Mouse (Mus musculus) liver, adult 2 months (tissue): ENCODE results near the gene Oas2. TPM values are rescaled to one million over a fixed set of nuclear protein-coding genes. Genes with fewer than 3 reads are reported as not detected.

Experiments
- DNase-seq: peaks from one replicate; pipeline ENCODE4 v3.0.0-alpha.2; 2011; ENCODE audit warnings: low read depth, low spot score; ENCODE audit errors: extremely low read depth
- H3K27ac ChIP-seq: fragments of 200-500 bp; replicated peaks from 2 replicates; pipeline ENCODE4 v1.5.1; 2012; ENCODE audit warnings: low read depth, mild to moderate bottlenecking, control low read depth, inconsistent platforms, low read length; ENCODE audit not compliant: insufficient read depth
- H3K27me3 ChIP-seq: fragments of 200-500 bp; 2 replicates; pipeline ENCODE4 v1.6.1; 2012; ENCODE audit warnings: mild to moderate bottlenecking, moderate library complexity, low read length, inconsistent platforms; ENCODE audit not compliant: control insufficient read depth, insufficient read depth
- H3K36me3 ChIP-seq: fragments of 200-500 bp; 2 replicates; pipeline ENCODE4 v1.6.1; 2012; ENCODE audit warnings: low read length, inconsistent platforms; ENCODE audit not compliant: control insufficient read depth, insufficient read depth
- H3K4me1 ChIP-seq: fragments of 200-500 bp; 2 replicates; pipeline ENCODE4 v1.6.1; 2011; ENCODE audit warnings: low read length; ENCODE audit not compliant: control insufficient read depth, insufficient read depth
- H3K4me3 ChIP-seq: fragments of 200-500 bp; 2 replicates; pipeline ENCODE4 v1.5.1; 2011; ENCODE audit warnings: low read depth, mild to moderate bottlenecking, control low read depth, low read length, moderate library complexity; ENCODE audit not compliant: insufficient read depth
- H3K79me2 ChIP-seq: fragments of 200-500 bp; 2 replicates; pipeline ENCODE4 v1.6.1; 2012; ENCODE audit warnings: inconsistent platforms, mild to moderate bottlenecking, low read length, moderate library complexity; ENCODE audit not compliant: control insufficient read depth, insufficient read depth
- H3K9ac ChIP-seq: fragments of 200-500 bp; 2 replicates; pipeline ENCODE4 v1.6.1; 2012; ENCODE audit warnings: low read depth, mild to moderate bottlenecking, control low read depth, inconsistent platforms, low read length
- CTCF ChIP-seq: fragments of 200-500 bp; IDR thresholded peaks from 2 replicates; pipeline ENCODE4 v1.5.1; 2011; ENCODE audit warnings: low read depth, low read length, control low read depth
- POLR2A ChIP-seq: fragments of 200-500 bp; IDR thresholded peaks from 2 replicates; pipeline ENCODE4 v1.6.1; 2011; ENCODE audit warnings: low read length, control low read depth; ENCODE audit not compliant: insufficient read depth; ENCODE audit errors: extremely low read depth
- WGBS: fragments of 180-500 bp; shearing (Covaris S2); methylation state at CpG from one replicate; pipeline ENCODE4 v1.1.7; 2018; 5-methylcytosine and 5-hydroxymethylcytosine counted together
- polyA plus RNA-seq: library from polyadenylated mRNA; depleted of rRNA; stranded (reverse); fragments of >200 nt; gene quantifications from 2 replicates; pipeline ENCODE4 v1.2.3, GENCODE M21; 2012; rRNA removed
- total RNA-seq: library from RNA; depleted of rRNA; stranded (reverse); fragments of >200 nt; gene quantifications from 2 replicates; pipeline ENCODE4 v1.2.3, GENCODE M21; 2014; rRNA removed

Gene Oas2
- total and polyA plus RNA-seq, 2 experiments, result 1.8 to 5.4 TPM

- DNase-seq, result no peak
- Histone ChIP-seq H3K4me1 (no peaks in the 10 kb centered on the region), H3K36me3 (no peaks in the 10 kb centered on the region), H3K27ac (no peak overlapping the region), H3K27me3 (peaks cover 5% of the 10 kb centered on the region; the same call in 1 of the 2 replicates), H3K79me2 (no peaks in the 10 kb centered on the region), H3K9ac (no peak overlapping the region), H3K4me3 (no peak overlapping the region)
- 68% methylated on average over 6 of the region's 6 CpGs for WGBS
- TF ChIP-seq CTCF (no peak), POLR2A (no peak)
These were observed 62.7 kb downstream of the Oas2 start for GRCm38 (mm10) chr5:120686749-120687483.

- Histone ChIP-seq H3K27me3 (peaks cover 8% of the 10 kb centered on the region), H3K27ac (no peak overlapping the region), H3K79me2 (no peaks in the 10 kb centered on the region), H3K36me3 (no peaks in the 10 kb centered on the region), H3K4me3 (no peak overlapping the region), H3K9ac (no peak overlapping the region), H3K4me1 (no peaks in the 10 kb centered on the region)
- 70% methylated on average over 8 of the region's 8 CpGs for WGBS
- no peak for TF ChIP-seq CTCF
- TF ChIP-seq POLR2A, result no peak
- DNase-seq, result no peak
These were observed 64.0 kb downstream of the Oas2 start for GRCm38 (mm10) chr5:120685678-120686077.

GRCm38 (mm10) chr5:120682982-120683771 is 66.5 kb downstream of the Oas2 start:
- Histone ChIP-seq H3K36me3 (no peaks in the 10 kb centered on the region), H3K9ac (no peak overlapping the region), H3K79me2 (no peaks in the 10 kb centered on the region), H3K27ac (no peak overlapping the region), H3K4me1 (no peaks in the 10 kb centered on the region), H3K4me3 (no peak overlapping the region), H3K27me3 (peaks cover 8% of the 10 kb centered on the region)
- TF ChIP-seq CTCF, result no peak
- no peak for TF ChIP-seq POLR2A
- 19% methylated on average over 24 of the region's 24 CpGs for WGBS
- no peak for DNase-seq

GRCm38 (mm10) chr5:120680918-120681317 is 68.7 kb downstream of the Oas2 start:
- Histone ChIP-seq H3K27ac (no peak overlapping the region), H3K36me3 (no peaks in the 10 kb centered on the region), H3K4me3 (no peak overlapping the region), H3K4me1 (no peaks in the 10 kb centered on the region), H3K9ac (no peak overlapping the region), H3K27me3 (peaks cover 8% of the 10 kb centered on the region), H3K79me2 (no peaks in the 10 kb centered on the region)
- 92% methylated on average over 18 of the region's 18 CpGs for WGBS
- DNase-seq, result no peak
- no peak for TF ChIP-seq CTCF
- no peak for TF ChIP-seq POLR2A

Other genes with a start within 250 kb of the Oas2 start
- 18.1 and 28.9 TPM in 2 replicates for gene Plbd2, start 246.2 kb downstream of the Oas2 start, total RNA-seq
- gene Plbd2, start 246.2 kb downstream of the Oas2 start, polyA plus RNA-seq, result 41.9 and 42.0 TPM in 2 replicates
- gene Slc8b1, start 238.7 kb downstream of the Oas2 start, total RNA-seq, result 40.6 and 78.9 TPM in 2 replicates
- 47.6 and 52.4 TPM in 2 replicates for gene Slc8b1, start 238.7 kb downstream of the Oas2 start, polyA plus RNA-seq
- gene Tpcn1, start 161.2 kb downstream of the Oas2 start, total RNA-seq, result 7.6 and 11.5 TPM in 2 replicates
- 51.9 and 78.1 TPM in 2 replicates for gene Tpcn1, start 161.2 kb downstream of the Oas2 start, polyA plus RNA-seq
- gene Iqcd, start 160.8 kb downstream of the Oas2 start, total RNA-seq, result 0.09 TPM in 1 of 2 replicates, not detected in the other
- 0.15 and 0.22 TPM in 2 replicates for gene Iqcd, start 160.8 kb downstream of the Oas2 start, polyA plus RNA-seq
- 4.4 and 5.9 TPM in 2 replicates for gene Rita1, start 137.3 kb downstream of the Oas2 start, total RNA-seq
- gene Rita1, start 137.3 kb downstream of the Oas2 start, polyA plus RNA-seq, result 9.1 and 10.5 TPM in 2 replicates
- gene Ddx54, start 137.1 kb downstream of the Oas2 start, total RNA-seq, result 15.2 and 19.8 TPM in 2 replicates
- gene Ddx54, start 137.1 kb downstream of the Oas2 start, polyA plus RNA-seq, result 24.2 and 24.6 TPM in 2 replicates
- gene Cfap73, start 115.6 kb downstream of the Oas2 start, total RNA-seq, result not detected in 2 replicates
- gene Cfap73, start 115.6 kb downstream of the Oas2 start, polyA plus RNA-seq, result not detected in 2 replicates
- 0.09 and 0.54 TPM in 2 replicates for gene Rasal1, start 101.0 kb downstream of the Oas2 start, total RNA-seq
- 0.10 and 0.95 TPM in 2 replicates for gene Rasal1, start 101.0 kb downstream of the Oas2 start, polyA plus RNA-seq
- gene Dtx1, start 37.9 kb downstream of the Oas2 start, total RNA-seq, result 0.65 and 1.4 TPM in 2 replicates
- gene Dtx1, start 37.9 kb downstream of the Oas2 start, polyA plus RNA-seq, result 0.75 and 1.3 TPM in 2 replicates
- gene Oas3, start 27.8 kb upstream of the Oas2 start, total RNA-seq, result 0.87 and 1.4 TPM in 2 replicates
- gene Oas3, start 27.8 kb upstream of the Oas2 start, polyA plus RNA-seq, result 0.91 and 1.7 TPM in 2 replicates
- gene Oas1e, start 45.7 kb upstream of the Oas2 start, total RNA-seq, result not detected in 2 replicates
- gene Oas1e, start 45.7 kb upstream of the Oas2 start, polyA plus RNA-seq, result not detected in 2 replicates
- gene Oas1c, start 62.7 kb upstream of the Oas2 start, total RNA-seq, result 1.5 TPM in 2 replicates
- gene Oas1c, start 62.7 kb upstream of the Oas2 start, polyA plus RNA-seq, result 0.39 and 1.6 TPM in 2 replicates
- not detected in 2 replicates for gene Oas1f, start 97.5 kb upstream of the Oas2 start, total RNA-seq
- gene Oas1f, start 97.5 kb upstream of the Oas2 start, polyA plus RNA-seq, result not detected in 2 replicates
- gene Oas1h, start 111.6 kb upstream of the Oas2 start, total RNA-seq, result not detected in 2 replicates
- not detected in 2 replicates for gene Oas1h, start 111.6 kb upstream of the Oas2 start, polyA plus RNA-seq
- gene Oas1g, start 137.8 kb upstream of the Oas2 start, total RNA-seq, result 3.5 and 4.3 TPM in 2 replicates
- gene Oas1g, start 137.8 kb upstream of the Oas2 start, polyA plus RNA-seq, result 0.73 and 2.9 TPM in 2 replicates
- 6.2 and 10.0 TPM in 2 replicates for gene Oas1a, start 157.7 kb upstream of the Oas2 start, total RNA-seq
- gene Oas1a, start 157.7 kb upstream of the Oas2 start, polyA plus RNA-seq, result 1.6 and 6.4 TPM in 2 replicates
- not detected in 2 replicates for gene Oas1d, start 164.7 kb upstream of the Oas2 start, total RNA-seq
- gene Oas1d, start 164.7 kb upstream of the Oas2 start, polyA plus RNA-seq, result not detected in 2 replicates